Comparison of ENCODE assay signal across 14 mouse cellular contexts in the genomic region with DNA sequence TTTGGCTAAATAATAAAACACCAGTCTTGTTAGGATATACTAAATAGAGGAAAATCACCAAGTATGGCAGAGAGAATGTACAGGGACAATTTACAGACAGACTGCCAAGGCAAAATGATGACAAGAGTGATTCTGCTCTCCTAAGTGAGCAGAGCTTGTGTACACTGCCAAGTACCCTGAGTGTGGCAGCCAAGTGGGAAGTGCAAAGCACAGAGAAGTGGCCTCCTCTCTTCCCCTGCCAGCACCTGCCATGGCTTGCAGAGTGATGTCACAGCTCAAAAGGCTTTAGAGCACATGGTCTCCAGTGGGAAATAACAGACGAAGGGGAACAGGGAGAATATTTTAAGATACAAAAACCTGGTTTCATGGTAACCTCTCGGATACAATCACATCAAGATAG.
A peak's percentile ranks its signal among the peaks of the same experiment; 100 is the strongest.
DNase-seq lines count a peak whose midpoint lies in the region; ATAC-seq and TF ChIP-seq lines count a peak whose summit lies in the region.
"Had no signal": no experiment of that assay in that cellular context is flagged by ENCODE, and none has a peak within 500 bp of the region (broad histone marks: within the 10 kb centered on the region; RNA-seq: fewer than 3 reads in every experiment).

No protein-coding gene starts in this region.

- H3K9me3 ChIP-seq in hindbrain, embryonic 15.5 days = no peaks in the 10 kb centered on the region
- H3K9me3 ChIP-seq in hindbrain, embryonic 11.5 days (ENCODE audit: control insufficient read depth, low read length) = no peaks in the 10 kb centered on the region
- H3K9me3 ChIP-seq: heart, embryonic 15.5 days; limb, embryonic 12.5 days; midbrain, embryonic 12.5 days had no signal

- H3K27me3 ChIP-seq in hindbrain, embryonic 15.5 days = no peaks in the 10 kb centered on the region
- no peaks in the 10 kb centered on the region for H3K27me3 ChIP-seq in hindbrain, embryonic 11.5 days (ENCODE audit: control insufficient read depth, insufficient read depth, low read length)
- H3K27me3 ChIP-seq: heart, embryonic 15.5 days; limb, embryonic 12.5 days; midbrain, embryonic 12.5 days had no signal

- no peak overlapping the region for H3K4me2 ChIP-seq in hindbrain, embryonic 15.5 days
- H3K4me2 ChIP-seq in hindbrain, embryonic 11.5 days (replicated peaks; ENCODE audit: low read depth, low read length) = no peak overlapping the region
- H3K4me2 ChIP-seq: heart, embryonic 15.5 days; limb, embryonic 12.5 days; midbrain, embryonic 12.5 days had no signal

- H3K27ac ChIP-seq in hindbrain, embryonic 15.5 days (replicated peaks) = no peak overlapping the region
- H3K27ac ChIP-seq in hindbrain, embryonic 11.5 days (ENCODE audit: low read depth, low read length) = no peak overlapping the region
- H3K27ac ChIP-seq: heart, embryonic 15.5 days; limb, embryonic 12.5 days; midbrain, embryonic 12.5 days had no signal

- DNase-seq in cerebellum, postnatal 10 days = peak; percentile 53 to 75
- no peak for DNase-seq in cerebellum, adult 9-10 months
- DNase-seq in hindbrain, embryonic 11.5 days (ENCODE audit: low spot score) = no peak
- DNase-seq in brain, embryonic 14.5 days (ENCODE audit: low read depth) = peak; percentile 85
- peak; percentile 50 for DNase-seq in heart, postnatal 4 days
- DNase-seq in urinary bladder, postnatal 10 days (ENCODE audit: low spot score) = no peak
- no peak for DNase-seq in spleen, postnatal 14 days (ENCODE audit: low spot score in 2 of 2)
- DNase-seq: kidney, postnatal 25 days; thymus, adult 18-20 months had no signal

- H3K4me3 ChIP-seq in hindbrain, embryonic 15.5 days = no peak overlapping the region
- no peak overlapping the region for H3K4me3 ChIP-seq in hindbrain, embryonic 11.5 days (ENCODE audit: low read depth, low read length)
- H3K4me3 ChIP-seq: heart, embryonic 15.5 days; limb, embryonic 12.5 days; midbrain, embryonic 12.5 days had no signal

- H3K9ac ChIP-seq in hindbrain, embryonic 15.5 days = no peak overlapping the region
- H3K9ac ChIP-seq in hindbrain, embryonic 11.5 days (ENCODE audit: low read depth, low read length) = no peak overlapping the region
- H3K9ac ChIP-seq: heart, embryonic 15.5 days; limb, embryonic 12.5 days; midbrain, embryonic 12.5 days had no signal

- H3K4me1 ChIP-seq in hindbrain, embryonic 15.5 days (replicated peaks) = peaks cover 4% of the 10 kb centered on the region; the same call in 1 of the 2 replicates
- no peaks in the 10 kb centered on the region for H3K4me1 ChIP-seq in hindbrain, embryonic 11.5 days (replicated peaks; ENCODE audit: control insufficient read depth, insufficient read depth, low read length)
- H3K4me1 ChIP-seq: heart, embryonic 15.5 days; limb, embryonic 12.5 days had no signal

- 66% methylated on average over 2 of the region's 2 CpGs for WGBS in hindbrain, embryonic 15.5 days
- WGBS in hindbrain, embryonic 11.5 days = 80% methylated on average over 2 of the region's 2 CpGs

- no peak for TF ChIP-seq POLR2A in brain, embryonic 14.5 days (IDR thresholded peaks at IDR 0.05; ENCODE audit: borderline replicate concordance, extremely low read depth, insufficient read depth, insufficient read length, poor library complexity, severe bottlenecking)

- ATAC-seq in hindbrain, embryonic 15.5 days (ENCODE audit: low FRiP score, low read depth) = 0 out of 2 replicates have a peak, but pooled peaks have one; percentile 38
- no peak for ATAC-seq in hindbrain, embryonic 11.5 days (ENCODE audit: low FRiP score)
- ATAC-seq: intestine, postnatal 0 days had no signal

- H3K36me3 ChIP-seq in hindbrain, embryonic 15.5 days = no peaks in the 10 kb centered on the region
- H3K36me3 ChIP-seq in hindbrain, embryonic 11.5 days (ENCODE audit: control insufficient read depth, insufficient read depth, low read length) = no peaks in the 10 kb centered on the region
- H3K36me3 ChIP-seq: heart, embryonic 15.5 days; limb, embryonic 12.5 days; midbrain, embryonic 12.5 days had no signal

- no peak for TF ChIP-seq CTCF in brain, embryonic 14.5 days (IDR thresholded peaks at IDR 0.05; ENCODE audit: borderline replicate concordance, extremely low read depth, insufficient read depth, insufficient read length)

Comparison
In these comparisons a context has a peak if more than half of its experiments do, and no peak if none do; other contexts are left out.
1. DNase-seq: peak in cerebellum, postnatal 10 days (2 of 2), brain, embryonic 14.5 days (single experiment) and heart, postnatal 4 days (single experiment); none in cerebellum, adult 9-10 months (single experiment), hindbrain, embryonic 11.5 days (single experiment), urinary bladder, postnatal 10 days (single experiment) and spleen, postnatal 14 days (0 of 2).